Mouse (Mus musculus) sigmoid colon, adult 10 weeks (tissue): ENCODE measurements around the gene Snapc2. TPM values are rescaled to one million over a fixed set of nuclear protein-coding genes. Genes with fewer than 3 reads are reported as not detected.

Experiments
- polyA plus RNA-seq: library from polyadenylated mRNA; stranded (reverse); fragments of 350-450 nt; fragmentation: Illumina TruSeq; extraction: RNeasy Lipid Tissue Mini Kit (QIAGEN cat#74804); gene quantifications from one replicate; pipeline ENCODE4 v1.2.3, GENCODE M21; 2014; ENCODE audit warnings: low read depth, low replicate concordance

Snapc2 gene
- polyA plus RNA-seq: 2.2 TPM

GRCm38 (mm10) chr8:4252934-4253841, at the start of gene Snapc2:
Snapc2 (plus strand) TSS chr8:4253080.

GRCm38 (mm10) chr8:4216791-4217621, 35.9 kb upstream of the Snapc2 start, which contains the start of gene Prr36:
Prr36 (minus strand) TSS chr8:4217459.

GRCm38 (mm10) chr8:4226739-4227347, 26.0 kb upstream of the Snapc2 start, which contains the start of gene Lrrc8e:
Lrrc8e (plus strand) TSS chr8:4226827.

GRCm38 (mm10) chr8:4238434-4239192, 14.3 kb upstream of the Snapc2 start, which contains the start of the genes Map2k7 and Gm49320:
Map2k7 (plus strand) TSS chr8:4238740.
Gm49320 (plus strand) TSS chr8:4238865.

GRCm38 (mm10) chr8:4247951-4248540, 4.8 kb upstream of the Snapc2 start, which contains the start of gene Tgfbr3l:
Tgfbr3l (plus strand) TSS chr8:4248214.

GRCm38 (mm10) chr8:4259125-4259804, 6.4 kb downstream of the Snapc2 start, which contains the start of gene Ctxn1:
Ctxn1 (minus strand) TSS chr8:4259274.

GRCm38 (mm10) chr8:4275275-4276110, 22.6 kb downstream of the Snapc2 start, which contains the start of gene Timm44:
Timm44 (minus strand) TSS chr8:4275913.

Other genes with a start within 250 kb of the Snapc2 start
- 1.2 TPM for gene Cd209f, start 147.2 kb upstream of the Snapc2 start, polyA plus RNA-seq
- 0.41 TPM for gene Cd209g, start 119.0 kb upstream of the Snapc2 start, polyA plus RNA-seq
- 2.4 TPM for gene Evi5l, start 86.5 kb upstream of the Snapc2 start, polyA plus RNA-seq
- gene Prr36, start 35.6 kb upstream of the Snapc2 start, polyA plus RNA-seq: 0.22 TPM
- gene Lrrc8e, start 26.3 kb upstream of the Snapc2 start, polyA plus RNA-seq: 5.3 TPM
- gene Map2k7, start 14.3 kb upstream of the Snapc2 start, polyA plus RNA-seq: 7.0 TPM
- not detected for gene Gm49320, start 14.2 kb upstream of the Snapc2 start, polyA plus RNA-seq
- 14.7 TPM for gene Tgfbr3l, start 4.9 kb upstream of the Snapc2 start, polyA plus RNA-seq
- gene Ctxn1, start 6.2 kb downstream of the Snapc2 start, polyA plus RNA-seq: 1.0 TPM
- gene Timm44, start 22.8 kb downstream of the Snapc2 start, polyA plus RNA-seq: 163 TPM
- gene Ccl25, start 72.1 kb downstream of the Snapc2 start, polyA plus RNA-seq: 31.0 TPM
- gene Elavl1, start 72.3 kb downstream of the Snapc2 start, polyA plus RNA-seq: 53.7 TPM
- gene Cers4, start 239.9 kb downstream of the Snapc2 start, polyA plus RNA-seq: 38.3 TPM